Mouse (Mus musculus): ENCODE measurements around the gene Wnt2b.

- TF ChIP-seq POLR2A (IDR thresholded peaks at IDR 0.05; ENCODE audit: low read depth, low read length) (no peak), CTCF (IDR thresholded peaks at IDR 0.05; ENCODE audit: extremely low read depth, insufficient read length, insufficient replicate concordance, low read depth, low read length) (no peak)
These were observed 65.6 kb downstream of the Wnt2b start for GRCm38 (mm10) chr3:104896141-104896540.
